Mouse (Mus musculus): ENCODE measurements around the gene Nup214. TPM values are rescaled to one million over a fixed set of nuclear protein-coding genes. Genes with fewer than 3 reads are reported as not detected.

Nup214 gene
- polyA plus RNA-seq, 1 experiment from 2014 or later, result 71.9 TPM

GRCm38 (mm10) chr2:32096122-32096420 is 121.8 kb downstream of the Nup214 start:
- DNase-seq, result no peak
- WGBS (ENCODE audit: insufficient replicate concordance), result 80% methylated on average over 10 of the region's 10 CpGs
- peaks cover 54% of the 10 kb centered on the region for H3K4me1 ChIP-seq (replicated peaks)
- H3K9me3 ChIP-seq (replicated peaks), result no peaks in the 10 kb centered on the region
- peak overlapping the region; percentile 59 for H3K4me2 ChIP-seq
- ATAC-seq (ENCODE audit: low read depth), result no peak
- peak overlapping the region; percentile 61 for H3K9ac ChIP-seq
- no peaks in the 10 kb centered on the region for H3K36me3 ChIP-seq
- H3K27me3 ChIP-seq, result no peaks in the 10 kb centered on the region
- H3K4me3 ChIP-seq (replicated peaks), result peak overlapping the region; percentile 37
- H3K27ac ChIP-seq, result peak overlapping the region; percentile 29

- no peak overlapping the region for H3K27ac ChIP-seq
- DNase-seq (no peak), ATAC-seq (ENCODE audit: low read depth) (no peak)
- H3K4me2 ChIP-seq, result no peak overlapping the region
- H3K36me3 ChIP-seq, result no peaks in the 10 kb centered on the region
- no peak overlapping the region for H3K4me3 ChIP-seq (replicated peaks)
- peaks cover 52% of the 10 kb centered on the region for H3K4me1 ChIP-seq (replicated peaks)
- H3K9ac ChIP-seq, result no peak overlapping the region
- H3K27me3 ChIP-seq, result no peaks in the 10 kb centered on the region
- H3K9me3 ChIP-seq (replicated peaks), result no peaks in the 10 kb centered on the region
- WGBS (ENCODE audit: insufficient replicate concordance), result 64% methylated on average over 5 of the region's 5 CpGs
Observed at GRCm38 (mm10) chr2:32102944-32103343, 128.7 kb downstream of the Nup214 start.

DNA sequence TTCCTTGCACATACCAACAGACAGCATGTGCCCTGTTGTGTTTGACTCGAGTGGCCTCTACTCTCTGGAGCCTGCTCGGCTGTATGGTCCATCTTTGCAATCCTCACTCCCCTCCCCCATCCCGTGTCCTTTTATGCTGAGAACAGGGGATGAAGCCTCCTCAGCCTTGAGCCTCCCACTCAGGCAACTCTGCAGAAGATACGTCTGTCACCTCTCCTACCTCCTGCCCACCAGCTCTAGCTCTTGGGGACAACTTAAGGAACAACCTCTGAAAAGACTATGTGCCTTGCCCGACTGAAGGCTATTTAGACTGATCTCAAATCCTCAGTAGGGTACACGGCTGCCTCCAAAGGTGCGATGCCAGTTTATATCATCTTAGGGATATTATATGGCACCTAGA is 129.3 kb downstream of the Nup214 start:
- H3K27ac ChIP-seq, result no peak overlapping the region
- DNase-seq (no peak), ATAC-seq (ENCODE audit: low read depth) (no peak)
- H3K4me2 ChIP-seq, result no peak overlapping the region
- no peak overlapping the region for H3K4me3 ChIP-seq (replicated peaks)
- H3K9me3 ChIP-seq (replicated peaks), result no peaks in the 10 kb centered on the region
- WGBS (ENCODE audit: insufficient replicate concordance), result 76% methylated on average over 7 of the region's 7 CpGs
- H3K4me1 ChIP-seq (replicated peaks), result peaks cover 48% of the 10 kb centered on the region
- no peaks in the 10 kb centered on the region for H3K36me3 ChIP-seq
- no peak overlapping the region for H3K9ac ChIP-seq
- no peaks in the 10 kb centered on the region for H3K27me3 ChIP-seq

Small RNAs within 50 kb of the gene (microRNA-seq; reads per million reads assigned to microRNA genes)
- 1.5 reads per million for gene Mir7674

Other genes with a start within 250 kb of the Nup214 start
- 0.07 TPM in 1 of 2 replicates, not detected in the other for gene Qrfp, start 163.9 kb upstream of the Nup214 start, polyA plus RNA-seq (2015; fragmentation: Nextera tagmentation; extraction: Ambion mirVana)
- 0.03 TPM in 1 of 2 replicates, not detected in the other for gene Fibcd1, start 128.4 kb upstream of the Nup214 start, polyA plus RNA-seq (2015; fragmentation: Nextera tagmentation; extraction: Ambion mirVana)
- gene Lamc3, start 87.1 kb upstream of the Nup214 start, polyA plus RNA-seq (2015; fragmentation: Nextera tagmentation; extraction: Ambion mirVana), result 0.02 and 0.07 TPM in 2 replicates
- 3.5 and 4.0 TPM in 2 replicates for gene Aif1l, start 24.3 kb upstream of the Nup214 start, polyA plus RNA-seq (2015; fragmentation: Nextera tagmentation; extraction: Ambion mirVana)
- 10.6 and 13.0 TPM in 2 replicates for gene Fam78a, start 110.4 kb downstream of the Nup214 start, polyA plus RNA-seq (2015; fragmentation: Nextera tagmentation; extraction: Ambion mirVana)
- 2.0 and 2.2 TPM in 2 replicates for gene Plpp7, start 121.1 kb downstream of the Nup214 start, polyA plus RNA-seq (2015; fragmentation: Nextera tagmentation; extraction: Ambion mirVana)
- 6.8 and 7.7 TPM in 2 replicates for gene Prrc2b, start 176.6 kb downstream of the Nup214 start, polyA plus RNA-seq (2015; fragmentation: Nextera tagmentation; extraction: Ambion mirVana)

Measured in liver, embryonic 13.5 days (tissue).